Comparison of ENCODE assay signal across 8 mouse cellular contexts in genomic region chr8:119777765-119778164, GRCm38 (mm10). TPM values are rescaled to one million over a fixed set of nuclear protein-coding genes. Genes with fewer than 3 reads are reported as not detected.
DNase-seq lines count a peak whose midpoint lies in the region; ATAC-seq and TF ChIP-seq lines count a peak whose summit lies in the region.

No protein-coding gene starts in this region.

- H3K4me1 ChIP-seq in intestine, embryonic 15.5 days (replicated peaks), result peaks cover 17% of the 10 kb centered on the region

- H3K27me3 ChIP-seq in C2C12 (ENCODE audit: control insufficient read depth, insufficient read depth, insufficient read length), result no peaks in the 10 kb centered on the region
- H3K27me3 ChIP-seq in intestine, embryonic 15.5 days (replicated peaks), result no peaks in the 10 kb centered on the region

- no peak for TF ChIP-seq CTCF in C2C12 (IDR thresholded peaks at IDR 0.05; ENCODE audit: control insufficient read depth, insufficient read depth, insufficient read length)

- H3K27ac ChIP-seq in intestine, embryonic 15.5 days, result peak overlapping the region; percentile 82

- peak overlapping the region; percentile 90 for H3K4me2 ChIP-seq in intestine, embryonic 15.5 days (replicated peaks)

- DNase-seq in gastrocnemius, postnatal 25 days, result peak; percentile 25
- no peak for DNase-seq in gastrocnemius, adult 18-20 months (ENCODE audit: low spot score)
- peak; percentile 48 for DNase-seq in embryo, embryonic 10.5 days (ENCODE audit: low spot score)
- peak; percentile 31 for DNase-seq in mesoderm, embryonic 11.5 days (ENCODE audit: low read depth, low spot score)
- DNase-seq in thymus, postnatal 4 days, result no peak
- DNase-seq in right cerebral cortex, postnatal 14 days, result no peak

- no peaks in the 10 kb centered on the region for H3K36me3 ChIP-seq in C2C12 (ENCODE audit: control insufficient read depth, insufficient read depth)
- no peaks in the 10 kb centered on the region for H3K36me3 ChIP-seq in intestine, embryonic 15.5 days

- no peaks in the 10 kb centered on the region for H3K9me3 ChIP-seq in intestine, embryonic 15.5 days

- no peaks in the 10 kb centered on the region for H3K79me2 ChIP-seq in C2C12 (ENCODE audit: control insufficient read depth, insufficient read depth)

- peak overlapping the region; percentile 68 for H3K9ac ChIP-seq in intestine, embryonic 15.5 days

- H3K79me3 ChIP-seq in C2C12 (ENCODE audit: low read depth), result no peaks in the 10 kb centered on the region

- 7% methylated on average over 7 of the region's 7 CpGs for WGBS in intestine, embryonic 15.5 days

- peak overlapping the region; percentile 46 for H3K4me3 ChIP-seq in C2C12 (ENCODE audit: insufficient read depth, poor library complexity, severe bottlenecking)
- peak overlapping the region; percentile 65 for H3K4me3 ChIP-seq in intestine, embryonic 15.5 days (replicated peaks)

- ATAC-seq in intestine, embryonic 15.5 days, result peak; percentile 13

- H3ac ChIP-seq in C2C12 (ENCODE audit: control insufficient read depth, insufficient read length, low read depth), result peak overlapping the region; percentile 83

TF ChIP-seq in C2C12, 6 proteins besides CTCF, POLR2A, EP300 and RAD21:
- TF ChIP-seq FOSL1 (IDR thresholded peaks at IDR 0.05; ENCODE audit: insufficient read depth, low read length, poor library complexity, severe bottlenecking) (no peak), CEBPB (IDR thresholded peaks at IDR 0.05; ENCODE audit: low read depth) (no peak), USF1 (IDR thresholded peaks at IDR 0.05; ENCODE audit: low read depth) (no peak), MAX (IDR thresholded peaks at IDR 0.05) (no peak), MYOD1 (IDR thresholded peaks at IDR 0.05; ENCODE audit: control insufficient read depth, insufficient read length, low read depth) (no peak), MYOG (IDR thresholded peaks at IDR 0.05; ENCODE audit: control insufficient read depth, extremely low read depth, insufficient read length) (no peak)

RNA-seq across cellular contexts. Expression of gene Tldc1, which starts 0.5 kb away (rescaled TPM):
- total RNA-seq in gastrocnemius, postnatal 25 days (2021), result 1 to 10 TPM; 3.2 to 4.0 TPM
- 1 to 10 TPM; 3.4 TPM for total RNA-seq in gastrocnemius, adult 18-20 months (2021)
- 6.6 TPM for polyA plus RNA-seq in C2C12 (2012; fragmentation: generic; extraction: Trizol)
- polyA plus RNA-seq in intestine, embryonic 15.5 days (2015; fragmentation: Nextera tagmentation; extraction: Ambion mirVana), result 14.4 and 15.3 TPM in 2 replicates

Comparison
In these comparisons a context has a peak if more than half of its experiments do, and no peak if none do; other contexts are left out.
1. DNase-seq: peak in gastrocnemius, postnatal 25 days (single experiment), embryo, embryonic 10.5 days (single experiment) and mesoderm, embryonic 11.5 days (single experiment); none in gastrocnemius, adult 18-20 months (single experiment), thymus, postnatal 4 days (single experiment) and right cerebral cortex, postnatal 14 days (single experiment).